Mouse (Mus musculus) stomach, embryonic 16.5 days (tissue): Measurements from ENCODE around the gene Tbc1d20. TPM values are rescaled to one million over a fixed set of nuclear protein-coding genes. Genes with fewer than 3 reads are reported as not detected.
"Not testable (repeated sequence)": the region's sequence is repeated elsewhere in the genome, so short reads cannot be mapped to it uniquely, and the experiment has no call there.

Experiments used
- ATAC-seq: fragments of 200-750 bp; cut with Nextera tagmentation; 2 replicates; pipeline ENCODE4 v1.8.0; 2017; ENCODE audit warnings: moderate number of reproducible peaks, moderate TSS enrichment; ENCODE audit not compliant: insufficient read depth, low FRiP score
- H3K27ac ChIP-seq: fragments of 300-500 bp; sonication (generic); 2 replicates; pipeline ENCODE4 v1.5.1; 2014; ENCODE audit warnings: low read length
- H3K27me3 ChIP-seq: fragments of 300-500 bp; sonication (generic); 2 replicates; pipeline ENCODE4 v1.6.1; 2014; ENCODE audit warnings: low read length, control low read depth, mixed read lengths; ENCODE audit not compliant: control insufficient read depth, insufficient read depth
- H3K36me3 ChIP-seq: fragments of 300-500 bp; sonication (generic); 2 replicates; pipeline ENCODE4 v1.6.1; 2014; ENCODE audit warnings: low read length; ENCODE audit not compliant: control insufficient read depth, insufficient read depth
- H3K4me1 ChIP-seq: fragments of 300-500 bp; sonication (generic); 2 replicates; pipeline ENCODE4 v1.6.1; 2014; ENCODE audit warnings: low read length, control low read depth, mixed read lengths; ENCODE audit not compliant: control insufficient read depth, insufficient read depth
- H3K4me2 ChIP-seq: fragments of 300-500 bp; sonication (generic); 2 replicates; pipeline ENCODE4 v1.6.1; 2014; ENCODE audit warnings: low read depth, low read length, mixed read lengths
- H3K4me3 ChIP-seq: fragments of 300-500 bp; sonication (generic); replicated peaks from 2 replicates; pipeline ENCODE4 v1.5.1; 2014; ENCODE audit warnings: mild to moderate bottlenecking, low read length
- H3K9ac ChIP-seq: fragments of 300-500 bp; sonication (generic); 2 replicates; pipeline ENCODE4 v1.6.1; 2014; ENCODE audit warnings: low read length
- H3K9me3 ChIP-seq: fragments of 300-500 bp; sonication (generic); replicated peaks from 2 replicates; pipeline ENCODE4 v1.6.1; 2016; ENCODE audit warnings: low read length, control low read depth; ENCODE audit not compliant: control insufficient read depth
- WGBS: fragments of 180-500 bp; shearing (Covaris S2); extraction: QIAGEN DNeasy Blood & Tissue Kit; methylation state at CpG from one replicate; pipeline ENCODE4 v1.1.7; 2014; 5-methylcytosine and 5-hydroxymethylcytosine counted together
- polyA plus RNA-seq: library from polyadenylated mRNA; unstranded; fragments of >200 nt; fragmentation: Nextera tagmentation; extraction: Ambion mirVana; gene quantifications from 2 replicates; pipeline ENCODE4 v1.2.1, GENCODE M21; 2015

The Tbc1d20 gene
- 35.8 and 38.9 TPM in 2 replicates for polyA plus RNA-seq

- Histone ChIP-seq H3K4me1 (peaks cover 19% of the 10 kb centered on the region; the same call in 1 of the 2 replicates), H3K27ac (peak within 1 kb of the TSS; percentile 83), H3K4me3 (peak within 1 kb of the TSS; percentile 90), H3K27me3 (no peaks in the 10 kb centered on the region), H3K9ac (peak within 1 kb of the TSS; percentile 97), H3K36me3 (no peaks in the 10 kb centered on the region), H3K4me2 (peak within 1 kb of the TSS; percentile 81), H3K9me3 (no peaks in the 10 kb centered on the region)
- ATAC-seq = peak; percentile 99
- WGBS = under 1% methylated on average over 68 of the region's 70 CpGs
These were observed at the start of gene Tbc1d20 for GRCm38 (mm10) chr2:152293727-152294475. Tbc1d20 (plus strand) TSS chr2:152293828.

GRCm38 (mm10) chr2:152247213-152247612 lies 46.4 kb upstream of the Tbc1d20 start:
- 0 out of 2 replicates have a peak, but pooled peaks cover 11% of the 10 kb centered on the region for H3K4me1 ChIP-seq
- H3K9me3 ChIP-seq = no peaks in the 10 kb centered on the region
- ATAC-seq = no peak
- no peak overlapping the region for H3K9ac ChIP-seq
- no peak overlapping the region for H3K4me2 ChIP-seq
- no peaks in the 10 kb centered on the region for H3K27me3 ChIP-seq
- no peak overlapping the region for H3K27ac ChIP-seq
- WGBS = 86% methylated on average over 1 of the region's 1 CpGs
- no peak overlapping the region for H3K4me3 ChIP-seq
- H3K36me3 ChIP-seq = peaks cover 9% of the 10 kb centered on the region; the same call in 1 of the 2 replicates

- ATAC-seq = no peak
- Histone ChIP-seq H3K9me3 (no peaks in the 10 kb centered on the region), H3K4me1 (0 out of 2 replicates have a peak, but pooled peaks cover 3% of the 10 kb centered on the region), H3K27me3 (no peaks in the 10 kb centered on the region), H3K4me3 (no peak overlapping the region), H3K9ac (no peak overlapping the region), H3K4me2 (no peak overlapping the region), H3K36me3 (peaks cover 15% of the 10 kb centered on the region), H3K27ac (no peak overlapping the region)
- 43% methylated on average over 2 of the region's 4 CpGs for WGBS
These were observed 43.1 kb upstream of the Tbc1d20 start for GRCm38 (mm10) chr2:152250511-152250910.

DNA sequence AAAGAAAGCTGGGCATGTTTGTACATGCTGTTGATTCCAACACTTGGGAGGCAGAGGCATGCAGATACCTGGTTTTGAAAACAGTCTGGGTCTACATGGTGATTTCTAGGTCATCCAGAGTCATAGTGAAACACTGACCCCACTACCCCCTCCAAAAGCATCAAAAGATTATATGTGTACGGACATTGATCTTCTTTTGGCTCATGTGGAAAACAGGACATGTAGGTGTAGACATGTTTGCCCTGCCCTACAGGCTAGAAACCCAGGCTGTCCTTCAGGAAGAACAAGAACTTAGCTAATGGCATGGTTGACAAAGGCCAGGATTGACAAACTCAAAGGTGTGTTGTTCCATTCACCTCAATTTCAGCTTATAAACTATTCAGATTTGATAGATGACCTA lies 33.9 kb upstream of the Tbc1d20 start:
- H3K4me2 ChIP-seq = no peak overlapping the region
- H3K36me3 ChIP-seq = peaks cover 8% of the 10 kb centered on the region; the same call in 1 of the 2 replicates
- H3K4me1 ChIP-seq = no peaks in the 10 kb centered on the region
- no peak for ATAC-seq
- H3K4me3 ChIP-seq = no peak overlapping the region
- H3K9me3 ChIP-seq = no peaks in the 10 kb centered on the region
- 95% methylated on average over 1 of the region's 1 CpGs for WGBS
- H3K27me3 ChIP-seq = no peaks in the 10 kb centered on the region
- H3K9ac ChIP-seq = no peak overlapping the region
- no peak overlapping the region for H3K27ac ChIP-seq

GRCm38 (mm10) chr2:152273639-152274038 lies 20.0 kb upstream of the Tbc1d20 start:
- H3K4me2 ChIP-seq = no peak overlapping the region
- H3K27me3 ChIP-seq = no peaks in the 10 kb centered on the region
- no peaks in the 10 kb centered on the region for H3K4me1 ChIP-seq
- H3K9me3 ChIP-seq = no peaks in the 10 kb centered on the region
- H3K4me3 ChIP-seq = no peak overlapping the region
- no peak for ATAC-seq
- 79% methylated on average over 2 of the region's 2 CpGs for WGBS
- no peak overlapping the region for H3K27ac ChIP-seq
- peaks cover 30% of the 10 kb centered on the region for H3K36me3 ChIP-seq
- no peak overlapping the region for H3K9ac ChIP-seq

DNA sequence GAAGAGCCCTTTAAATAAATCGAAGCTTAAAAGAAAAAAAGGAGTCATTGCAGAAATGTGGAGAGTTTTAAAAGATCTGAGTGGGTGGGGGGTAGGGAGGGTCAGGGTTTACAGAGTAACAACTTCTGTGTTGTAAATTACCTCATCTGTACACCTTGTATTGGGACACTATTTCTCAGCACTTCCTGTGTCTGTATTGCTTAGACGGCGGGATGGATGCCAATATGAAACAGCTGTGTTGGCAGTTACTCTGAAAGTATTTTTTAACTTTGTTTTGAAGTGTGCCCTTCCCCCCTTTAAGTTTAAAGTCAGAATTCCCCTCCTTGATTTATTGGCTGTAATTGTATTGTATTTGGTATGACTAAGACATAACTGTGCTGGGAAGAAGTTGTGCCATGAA lies 12.2 kb upstream of the Tbc1d20 start:
- Histone ChIP-seq H3K9me3 (no peaks in the 10 kb centered on the region), H3K4me2 (no peak overlapping the region), H3K27me3 (no peaks in the 10 kb centered on the region), H3K9ac (no peak overlapping the region), H3K36me3 (peaks cover 7% of the 10 kb centered on the region; the same call in 1 of the 2 replicates), H3K4me1 (no peaks in the 10 kb centered on the region), H3K4me3 (no peak overlapping the region), H3K27ac (no peak overlapping the region)
- 67% methylated on average over 3 of the region's 3 CpGs for WGBS
- ATAC-seq = no peak

GRCm38 (mm10) chr2:152287560-152287959 lies 6.1 kb upstream of the Tbc1d20 start:
- 90% methylated on average over 5 of the region's 5 CpGs for WGBS
- ATAC-seq = no peak
- no peaks in the 10 kb centered on the region for H3K27me3 ChIP-seq
- H3K36me3 ChIP-seq = peaks cover 7% of the 10 kb centered on the region; the same call in 1 of the 2 replicates
- H3K4me3 ChIP-seq = no peak overlapping the region
- H3K4me1 ChIP-seq = no peaks in the 10 kb centered on the region
- no peaks in the 10 kb centered on the region for H3K9me3 ChIP-seq
- H3K27ac ChIP-seq = no peak overlapping the region
- no peak overlapping the region for H3K4me2 ChIP-seq
- H3K9ac ChIP-seq = no peak overlapping the region

DNA sequence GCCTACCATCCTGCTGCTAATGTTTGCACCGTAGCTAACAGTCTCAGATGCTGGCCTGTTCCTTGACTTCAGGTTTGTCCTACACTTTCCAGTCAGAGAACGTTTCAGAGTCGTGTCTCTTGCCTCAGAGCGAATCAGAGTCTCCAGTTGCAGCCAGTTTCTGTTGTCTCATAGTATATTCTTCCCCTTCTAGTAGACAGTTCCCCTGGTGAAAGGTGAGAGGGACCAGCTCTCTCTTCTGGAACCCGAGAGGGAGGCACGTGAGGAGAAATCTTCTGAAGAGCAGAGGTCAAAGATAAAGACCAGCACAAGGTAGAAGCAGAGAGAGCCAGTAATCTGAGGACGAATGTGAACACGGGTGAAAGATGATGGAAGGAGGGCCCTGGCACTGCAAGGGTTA lies 5.6 kb upstream of the Tbc1d20 start:
- Histone ChIP-seq H3K9ac (no peak overlapping the region), H3K36me3 (peaks cover 7% of the 10 kb centered on the region; the same call in 1 of the 2 replicates), H3K27me3 (no peaks in the 10 kb centered on the region), H3K9me3 (no peaks in the 10 kb centered on the region), H3K4me3 (no peak overlapping the region), H3K4me2 (no peak overlapping the region), H3K4me1 (peaks cover under 1% of the 10 kb centered on the region; the same call in 1 of the 2 replicates), H3K27ac (no peak overlapping the region)
- 65% methylated on average over 8 of the region's 8 CpGs for WGBS
- no peak for ATAC-seq

- not testable (repeated sequence) for H3K27me3 ChIP-seq, H3K4me2 ChIP-seq, H3K4me3 ChIP-seq, H3K9me3 ChIP-seq, H3K27ac ChIP-seq, H3K4me1 ChIP-seq, ATAC-seq, H3K36me3 ChIP-seq, H3K9ac ChIP-seq
- WGBS = 65% methylated on average over 2 of the region's 2 CpGs
These were observed 4.0 kb upstream of the Tbc1d20 start for GRCm38 (mm10) chr2:152289623-152290022.
